Mouse (Mus musculus) forebrain, embryonic 10.5 days (tissue): Measurements from ENCODE around the gene Syt2. TPM values are rescaled to one million over a fixed set of nuclear protein-coding genes. Genes with fewer than 3 reads are reported as not detected.

ENCODE experiments used
- DNase-seq: peaks from one replicate; pipeline ENCODE4 v3.0.0-alpha.2; 2017; ENCODE audit warnings: low spot score; ENCODE audit errors: extremely low spot score
- H3K27ac ChIP-seq: fragments of 300-500 bp; sonication (generic); 2 replicates; pipeline ENCODE4 v1.5.1; 2016; ENCODE audit warnings: mild to moderate bottlenecking
- H3K27me3 ChIP-seq: fragments of 300-500 bp; sonication (generic); 2 replicates; pipeline ENCODE4 v1.6.1; 2016; ENCODE audit warnings: mild to moderate bottlenecking; ENCODE audit not compliant: poor library complexity, severe bottlenecking
- H3K36me3 ChIP-seq: fragments of 300-500 bp; sonication (generic); replicated peaks from 2 replicates; pipeline ENCODE4 v1.6.1; 2016; ENCODE audit warnings: mild to moderate bottlenecking, moderate library complexity
- H3K4me1 ChIP-seq: fragments of 300-500 bp; sonication (generic); 2 replicates; pipeline ENCODE4 v1.6.1; 2016
- H3K4me3 ChIP-seq: fragments of 300-500 bp; sonication (generic); 2 replicates; pipeline ENCODE4 v1.5.1; 2016; ENCODE audit warnings: mild to moderate bottlenecking, moderate library complexity
- H3K9me3 ChIP-seq: fragments of 300-500 bp; sonication (generic); 2 replicates; pipeline ENCODE4 v1.6.1; 2016; ENCODE audit warnings: mild to moderate bottlenecking, moderate library complexity
- WGBS: fragments of 180-500 bp; shearing (Covaris S2); methylation state at CpG from one replicate; pipeline ENCODE4 v1.1.7; 2016; 5-methylcytosine and 5-hydroxymethylcytosine counted together
- polyA plus RNA-seq: library from polyadenylated mRNA; unstranded; fragments of >200 nt; fragmentation: Nextera tagmentation; extraction: Ambion mirVana; gene quantifications from 2 replicates; pipeline ENCODE4 v1.2.1, GENCODE M21; 2016

Gene Syt2
- polyA plus RNA-seq, 1 experiment from 2014 or later, result 0.95 TPM

- 87% methylated on average over 3 of the region's 3 CpGs for WGBS
- H3K4me1 ChIP-seq, result peaks cover 32% of the 10 kb centered on the region
- H3K9me3 ChIP-seq, result no peaks in the 10 kb centered on the region
- H3K27ac ChIP-seq, result no peak overlapping the region
- H3K4me3 ChIP-seq, result no peak overlapping the region
- no peaks in the 10 kb centered on the region for H3K27me3 ChIP-seq
- no peak for DNase-seq
- no peaks in the 10 kb centered on the region for H3K36me3 ChIP-seq
Measured at GRCm38 (mm10) chr1:134757230-134757629, 110.8 kb downstream of the Syt2 start.

- H3K27me3 ChIP-seq, result no peaks in the 10 kb centered on the region
- no peak overlapping the region for H3K4me3 ChIP-seq
- 91% methylated on average over 6 of the region's 6 CpGs for WGBS
- no peaks in the 10 kb centered on the region for H3K36me3 ChIP-seq
- DNase-seq, result no peak
- H3K4me1 ChIP-seq, result peaks cover 14% of the 10 kb centered on the region
- no peak overlapping the region for H3K27ac ChIP-seq
- no peaks in the 10 kb centered on the region for H3K9me3 ChIP-seq
Measured at GRCm38 (mm10) chr1:134759133-134759532, 112.7 kb downstream of the Syt2 start.

- Histone ChIP-seq H3K4me1 (peaks cover 17% of the 10 kb centered on the region), H3K9me3 (no peaks in the 10 kb centered on the region), H3K36me3 (no peaks in the 10 kb centered on the region), H3K4me3 (no peak overlapping the region), H3K27ac (no peak overlapping the region), H3K27me3 (no peaks in the 10 kb centered on the region)
- no peak for DNase-seq
- whole genome bisulfite sequencing, result 88% methylated on average over 5 of the region's 5 CpGs
Measured at GRCm38 (mm10) chr1:134760642-134761041, 114.2 kb downstream of the Syt2 start.

GRCm38 (mm10) chr1:134761534-134761933 lies 115.1 kb downstream of the Syt2 start:
- Histone ChIP-seq H3K4me1 (peaks cover 9% of the 10 kb centered on the region), H3K9me3 (no peaks in the 10 kb centered on the region), H3K4me3 (no peak overlapping the region), H3K27me3 (no peaks in the 10 kb centered on the region), H3K27ac (no peak overlapping the region), H3K36me3 (no peaks in the 10 kb centered on the region)
- DNase-seq, result no peak
- 91% methylated on average over 7 of the region's 7 CpGs for WGBS

GRCm38 (mm10) chr1:134763250-134763649 lies 116.8 kb downstream of the Syt2 start:
- no peak for DNase-seq
- Histone ChIP-seq H3K36me3 (no peaks in the 10 kb centered on the region; the same call in 1 of the 2 replicates), H3K27me3 (no peaks in the 10 kb centered on the region), H3K4me3 (no peak overlapping the region), H3K9me3 (no peaks in the 10 kb centered on the region), H3K27ac (no peak overlapping the region), H3K4me1 (0 out of 2 replicates have a peak, but pooled peaks cover 6% of the 10 kb centered on the region)
- WGBS, result 93% methylated on average over 4 of the region's 4 CpGs

- DNase-seq, result no peak
- Histone ChIP-seq H3K27ac (no peak overlapping the region), H3K36me3 (no peaks in the 10 kb centered on the region; the same call in 1 of the 2 replicates), H3K27me3 (no peaks in the 10 kb centered on the region), H3K4me3 (no peak overlapping the region), H3K9me3 (no peaks in the 10 kb centered on the region), H3K4me1 (0 out of 2 replicates have a peak, but pooled peaks cover 6% of the 10 kb centered on the region)
- 94% methylated on average over 11 of the region's 11 CpGs for WGBS
Measured at GRCm38 (mm10) chr1:134763776-134764438, 117.4 kb downstream of the Syt2 start.

GRCm38 (mm10) chr1:134764831-134765458 lies 118.5 kb downstream of the Syt2 start:
- Histone ChIP-seq H3K27me3 (no peaks in the 10 kb centered on the region), H3K9me3 (no peaks in the 10 kb centered on the region), H3K36me3 (no peaks in the 10 kb centered on the region; the same call in 1 of the 2 replicates), H3K4me3 (no peak overlapping the region), H3K4me1 (0 out of 2 replicates have a peak, but pooled peaks cover 6% of the 10 kb centered on the region), H3K27ac (no peak overlapping the region)
- no peak for DNase-seq
- WGBS, result 82% methylated on average over 7 of the region's 7 CpGs

GRCm38 (mm10) chr1:134766448-134766847 lies 120.0 kb downstream of the Syt2 start:
- no peaks in the 10 kb centered on the region for H3K27me3 ChIP-seq
- DNase-seq, result no peak
- H3K9me3 ChIP-seq, result no peaks in the 10 kb centered on the region
- H3K4me3 ChIP-seq, result no peak overlapping the region
- no peaks in the 10 kb centered on the region; the same call in 1 of the 2 replicates for H3K36me3 ChIP-seq
- H3K4me1 ChIP-seq, result 0 out of 2 replicates have a peak, but pooled peaks cover 6% of the 10 kb centered on the region
- no peak overlapping the region for H3K27ac ChIP-seq
- WGBS, result 86% methylated on average over 4 of the region's 4 CpGs

- Histone ChIP-seq H3K4me1 (peaks cover 21% of the 10 kb centered on the region), H3K27me3 (no peaks in the 10 kb centered on the region), H3K27ac (no peak overlapping the region), H3K9me3 (no peaks in the 10 kb centered on the region), H3K4me3 (no peak overlapping the region), H3K36me3 (no peaks in the 10 kb centered on the region; the same call in 1 of the 2 replicates)
- no peak for DNase-seq
- 93% methylated on average over 5 of the region's 5 CpGs for WGBS
Measured at GRCm38 (mm10) chr1:134770312-134770711, 123.8 kb downstream of the Syt2 start.

GRCm38 (mm10) chr1:134771353-134771752 lies 124.9 kb downstream of the Syt2 start:
- Histone ChIP-seq H3K36me3 (no peaks in the 10 kb centered on the region; the same call in 1 of the 2 replicates), H3K4me3 (no peak overlapping the region), H3K9me3 (no peaks in the 10 kb centered on the region), H3K4me1 (peaks cover 29% of the 10 kb centered on the region), H3K27me3 (no peaks in the 10 kb centered on the region), H3K27ac (no peak overlapping the region)
- DNase-seq, result no peak
- WGBS, result 91% methylated on average over 6 of the region's 6 CpGs

GRCm38 (mm10) chr1:134771999-134772398 lies 125.5 kb downstream of the Syt2 start:
- H3K4me1 ChIP-seq, result peaks cover 32% of the 10 kb centered on the region
- 91% methylated on average over 7 of the region's 7 CpGs for WGBS

GRCm38 (mm10) chr1:134772821-134773220 lies 126.3 kb downstream of the Syt2 start:
- Histone ChIP-seq H3K27ac (no peak overlapping the region), H3K27me3 (no peaks in the 10 kb centered on the region), H3K9me3 (no peaks in the 10 kb centered on the region), H3K4me1 (peaks cover 40% of the 10 kb centered on the region), H3K4me3 (no peak overlapping the region), H3K36me3 (no peaks in the 10 kb centered on the region; the same call in 1 of the 2 replicates)
- WGBS, result 87% methylated on average over 3 of the region's 3 CpGs
- no peak for DNase-seq

More at GRCm38 (mm10) chr1:134771999-134772398, 125.5 kb downstream of the Syt2 start:
- DNase-seq, result no peak
- H3K27me3 ChIP-seq, result no peaks in the 10 kb centered on the region
- no peaks in the 10 kb centered on the region for H3K9me3 ChIP-seq
- no peaks in the 10 kb centered on the region; the same call in 1 of the 2 replicates for H3K36me3 ChIP-seq
- no peak overlapping the region for H3K27ac ChIP-seq
- no peak overlapping the region for H3K4me3 ChIP-seq

- Histone ChIP-seq H3K27me3 (no peaks in the 10 kb centered on the region), H3K27ac (peak overlapping the region; percentile 62), H3K9me3 (no peaks in the 10 kb centered on the region), H3K4me1 (peaks cover 45% of the 10 kb centered on the region), H3K4me3 (no peak overlapping the region), H3K36me3 (no peaks in the 10 kb centered on the region; the same call in 1 of the 2 replicates)
- DNase-seq, result no peak
- 48% methylated on average over 12 of the region's 12 CpGs for WGBS
Measured at GRCm38 (mm10) chr1:134773256-134773655, 126.8 kb downstream of the Syt2 start.
